Mouse (Mus musculus): ENCODE measurements at regions not wholly inside any gene's neighbourhood (a gene's known extent, or its start where the extent isn't known, plus 50 kb on each side); places are given as distances from the start of the nearest gene placed in this dataset.

- no peak for ATAC-seq (replicated peaks; ENCODE audit: low FRiP score)
- WGBS, result 42% methylated on average over 6 of the region's 6 CpGs
- H3K36me3 ChIP-seq (ENCODE audit: control insufficient read depth, insufficient read depth, low read length), result no peaks in the 10 kb centered on the region
- no peak overlapping the region for H3K4me3 ChIP-seq (ENCODE audit: low read depth, low read length)
- no peaks in the 10 kb centered on the region for H3K4me1 ChIP-seq (replicated peaks; ENCODE audit: control insufficient read depth, insufficient read depth, low read length)
- H3K27ac ChIP-seq (ENCODE audit: low read depth, low read length), result no peak overlapping the region
- no peak overlapping the region for H3K9ac ChIP-seq (ENCODE audit: low read depth, low read length)
- no peak overlapping the region for H3K4me2 ChIP-seq
- no peaks in the 10 kb centered on the region for H3K27me3 ChIP-seq (replicated peaks; ENCODE audit: control insufficient read depth, insufficient read depth, low read length)
- no peak for DNase-seq (ENCODE audit: low spot score)
- no peaks in the 10 kb centered on the region for H3K9me3 ChIP-seq (ENCODE audit: control insufficient read depth, low read length)
Measured at GRCm38 (mm10) chr10:61034056-61034455, 55.1 kb upstream of the Pcbd1 start.

DNA sequence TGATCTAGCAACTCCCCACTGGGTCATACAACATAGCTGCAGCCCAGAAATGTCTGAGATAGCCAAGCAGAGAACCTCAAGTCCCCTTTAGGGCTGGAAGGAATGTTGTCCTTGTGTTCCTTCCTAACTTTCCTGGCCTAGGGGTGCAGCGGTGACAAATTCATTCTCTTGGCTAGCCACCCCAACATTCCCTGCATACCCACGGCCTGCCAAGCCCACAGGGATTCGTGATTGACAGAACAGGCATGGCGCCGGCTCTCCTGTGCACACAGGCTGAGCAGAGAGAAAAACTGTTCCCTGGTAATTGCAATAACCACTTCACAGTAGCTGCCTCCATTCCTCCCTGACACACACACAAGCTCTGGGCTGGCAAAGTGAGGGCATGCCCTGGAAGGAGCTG, 60.5 kb upstream of the Pcbd1 start:
- no peak overlapping the region for H3K9ac ChIP-seq (ENCODE audit: low read depth, low read length)
- no peak for ATAC-seq (replicated peaks; ENCODE audit: low FRiP score)
- H3K27ac ChIP-seq (ENCODE audit: low read depth, low read length), result no peak overlapping the region
- no peaks in the 10 kb centered on the region for H3K27me3 ChIP-seq (replicated peaks; ENCODE audit: control insufficient read depth, insufficient read depth, low read length)
- no peak for DNase-seq (ENCODE audit: low spot score)
- H3K4me2 ChIP-seq, result no peak overlapping the region
- no peak overlapping the region for H3K4me3 ChIP-seq (ENCODE audit: low read depth, low read length)
- no peaks in the 10 kb centered on the region for H3K9me3 ChIP-seq (ENCODE audit: control insufficient read depth, low read length)
- no peaks in the 10 kb centered on the region for H3K36me3 ChIP-seq (ENCODE audit: control insufficient read depth, insufficient read depth, low read length)
- WGBS, result 67% methylated on average over 5 of the region's 5 CpGs
- no peaks in the 10 kb centered on the region for H3K4me1 ChIP-seq (replicated peaks; ENCODE audit: control insufficient read depth, insufficient read depth, low read length)

GRCm38 (mm10) chr10:61027215-61027614, 61.9 kb upstream of the Pcbd1 start:
- no peaks in the 10 kb centered on the region for H3K36me3 ChIP-seq (ENCODE audit: control insufficient read depth, insufficient read depth, low read length)
- H3K9me3 ChIP-seq (ENCODE audit: control insufficient read depth, low read length), result no peaks in the 10 kb centered on the region
- DNase-seq (ENCODE audit: low spot score) (no peak), ATAC-seq (replicated peaks; ENCODE audit: low FRiP score) (no peak)
- H3K4me1 ChIP-seq (replicated peaks; ENCODE audit: control insufficient read depth, insufficient read depth, low read length), result no peaks in the 10 kb centered on the region
- H3K27me3 ChIP-seq (replicated peaks; ENCODE audit: control insufficient read depth, insufficient read depth, low read length), result no peaks in the 10 kb centered on the region
- 73% methylated on average over 6 of the region's 6 CpGs for WGBS
- no peak overlapping the region for H3K4me2 ChIP-seq
- no peak overlapping the region for H3K27ac ChIP-seq (ENCODE audit: low read depth, low read length)
- no peak overlapping the region for H3K4me3 ChIP-seq (ENCODE audit: low read depth, low read length)
- no peak overlapping the region for H3K9ac ChIP-seq (ENCODE audit: low read depth, low read length)

GRCm38 (mm10) chr10:61025061-61025460, 64.1 kb upstream of the Pcbd1 start:
- WGBS, result 60% methylated on average over 4 of the region's 4 CpGs
- no peaks in the 10 kb centered on the region for H3K4me1 ChIP-seq (replicated peaks; ENCODE audit: control insufficient read depth, insufficient read depth, low read length)
- H3K4me2 ChIP-seq, result no peak overlapping the region
- H3K36me3 ChIP-seq (ENCODE audit: control insufficient read depth, insufficient read depth, low read length), result no peaks in the 10 kb centered on the region
- ATAC-seq (replicated peaks; ENCODE audit: low FRiP score), result no peak
- H3K9ac ChIP-seq (ENCODE audit: low read depth, low read length), result no peak overlapping the region
- H3K4me3 ChIP-seq (ENCODE audit: low read depth, low read length), result no peak overlapping the region
- no peaks in the 10 kb centered on the region for H3K27me3 ChIP-seq (replicated peaks; ENCODE audit: control insufficient read depth, insufficient read depth, low read length)
- no peak for DNase-seq (ENCODE audit: low spot score)
- no peaks in the 10 kb centered on the region for H3K9me3 ChIP-seq (ENCODE audit: control insufficient read depth, low read length)
- no peak overlapping the region for H3K27ac ChIP-seq (ENCODE audit: low read depth, low read length)

DNA sequence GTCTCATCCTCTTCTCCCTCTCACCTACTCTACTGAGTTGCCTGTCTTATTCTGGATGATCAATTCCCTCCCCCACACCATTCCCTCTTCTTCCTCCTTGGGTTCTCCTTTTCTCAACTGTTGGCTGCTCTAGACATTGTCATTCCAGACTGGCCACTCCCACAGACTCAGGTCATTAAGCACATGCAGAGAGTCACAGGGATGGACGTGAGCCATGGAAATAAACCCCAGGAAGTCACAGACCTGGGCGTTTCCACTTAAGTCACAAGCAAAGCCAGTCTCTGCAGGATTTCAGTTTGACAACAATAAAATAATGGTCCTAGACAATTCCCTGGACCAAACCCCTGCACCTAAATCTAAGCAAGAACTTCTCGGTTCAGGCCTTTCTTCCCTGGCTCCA, 65.0 kb upstream of the Pcbd1 start:
- H3K9ac ChIP-seq (ENCODE audit: low read depth, low read length), result no peak overlapping the region
- no peaks in the 10 kb centered on the region for H3K4me1 ChIP-seq (replicated peaks; ENCODE audit: control insufficient read depth, insufficient read depth, low read length)
- 0 out of 2 replicates have a peak, but pooled peaks cover 4% of the 10 kb centered on the region for H3K27me3 ChIP-seq (replicated peaks; ENCODE audit: control insufficient read depth, insufficient read depth, low read length)
- no peak overlapping the region for H3K4me2 ChIP-seq
- H3K36me3 ChIP-seq (ENCODE audit: control insufficient read depth, insufficient read depth, low read length), result no peaks in the 10 kb centered on the region
- no peak overlapping the region for H3K4me3 ChIP-seq (ENCODE audit: low read depth, low read length)
- H3K27ac ChIP-seq (ENCODE audit: low read depth, low read length), result no peak overlapping the region
- H3K9me3 ChIP-seq (ENCODE audit: control insufficient read depth, low read length), result no peaks in the 10 kb centered on the region
- WGBS, result 50% methylated on average over 3 of the region's 3 CpGs
- DNase-seq (ENCODE audit: low spot score) (no peak), ATAC-seq (replicated peaks; ENCODE audit: low FRiP score) (no peak)

DNA sequence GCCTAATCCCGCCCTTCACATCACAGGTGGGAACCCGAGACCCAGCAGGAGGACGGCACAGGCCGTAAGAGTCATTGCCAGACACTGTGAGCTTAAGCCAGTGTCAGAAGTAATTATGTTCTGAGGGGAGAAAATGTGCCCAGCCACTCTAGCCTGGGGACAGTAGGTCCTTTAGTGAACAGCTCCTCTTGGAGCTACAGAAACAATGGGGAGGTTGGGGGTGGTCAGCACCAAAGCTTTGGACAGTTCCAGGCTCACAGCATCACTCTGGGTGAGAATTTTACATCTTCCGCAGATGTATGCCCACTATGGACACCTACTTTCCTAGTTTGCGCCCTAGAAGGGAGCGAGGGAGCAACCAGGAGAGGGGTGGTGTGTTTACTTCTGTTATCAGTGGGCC, 65.7 kb upstream of the Pcbd1 start:
- no peak overlapping the region for H3K9ac ChIP-seq (ENCODE audit: low read depth, low read length)
- WGBS, result 45% methylated on average over 7 of the region's 7 CpGs
- H3K27me3 ChIP-seq (replicated peaks; ENCODE audit: control insufficient read depth, insufficient read depth, low read length), result 0 out of 2 replicates have a peak, but pooled peaks cover 4% of the 10 kb centered on the region
- H3K27ac ChIP-seq (ENCODE audit: low read depth, low read length), result no peak overlapping the region
- H3K4me1 ChIP-seq (replicated peaks; ENCODE audit: control insufficient read depth, insufficient read depth, low read length), result no peaks in the 10 kb centered on the region
- H3K4me2 ChIP-seq, result no peak overlapping the region
- H3K9me3 ChIP-seq (ENCODE audit: control insufficient read depth, low read length), result no peaks in the 10 kb centered on the region
- DNase-seq (ENCODE audit: low spot score) (no peak), ATAC-seq (replicated peaks; ENCODE audit: low FRiP score) (no peak)
- no peak overlapping the region for H3K4me3 ChIP-seq (ENCODE audit: low read depth, low read length)
- H3K36me3 ChIP-seq (ENCODE audit: control insufficient read depth, insufficient read depth, low read length), result no peaks in the 10 kb centered on the region

GRCm38 (mm10) chr10:61019566-61019965, 69.6 kb upstream of the Pcbd1 start:
- WGBS, result 21% methylated on average over 2 of the region's 2 CpGs

DNA sequence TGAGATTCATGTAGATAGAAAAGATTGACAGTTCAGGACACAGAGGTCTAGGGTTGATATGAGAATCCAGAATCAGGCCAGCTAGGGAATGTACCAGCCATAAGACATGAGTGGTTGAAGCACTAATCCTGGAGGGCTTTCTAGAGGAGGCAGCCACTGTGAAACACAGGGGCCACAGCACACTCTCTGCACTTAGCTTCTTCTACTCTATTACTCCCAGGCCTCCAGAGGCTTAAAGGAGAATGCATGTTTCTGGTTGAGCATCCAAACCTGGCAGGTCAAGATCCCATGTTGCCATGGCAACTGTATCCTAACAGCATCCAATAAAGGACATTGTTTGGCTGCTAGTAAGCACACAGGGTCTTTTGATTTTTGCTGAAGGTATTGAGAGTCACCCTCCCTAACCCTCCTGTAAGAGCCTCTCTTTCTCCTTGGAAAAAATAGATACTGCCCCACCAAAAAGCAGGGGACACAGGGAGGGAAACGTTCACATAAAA, 76.9 kb upstream of the Pcbd1 start:
- Histone ChIP-seq H3K27ac (ENCODE audit: low read depth, low read length) (no peak overlapping the region), H3K9ac (ENCODE audit: low read depth, low read length) (no peak overlapping the region), H3K4me3 (ENCODE audit: low read depth, low read length) (no peak overlapping the region), H3K4me1 (replicated peaks; ENCODE audit: control insufficient read depth, insufficient read depth, low read length) (no peaks in the 10 kb centered on the region), H3K27me3 (replicated peaks; ENCODE audit: control insufficient read depth, insufficient read depth, low read length) (no peaks in the 10 kb centered on the region), H3K36me3 (ENCODE audit: control insufficient read depth, insufficient read depth, low read length) (no peaks in the 10 kb centered on the region), H3K4me2 (no peak overlapping the region), H3K9me3 (ENCODE audit: control insufficient read depth, low read length) (no peaks in the 10 kb centered on the region)
- DNase-seq (ENCODE audit: low spot score), result no peak
- 83% methylated on average over 1 of the region's 1 CpGs for WGBS
- no peak for ATAC-seq (replicated peaks; ENCODE audit: low FRiP score)

More at GRCm38 (mm10) chr10:61019566-61019965, 69.6 kb upstream of the Pcbd1 start:
- Histone ChIP-seq H3K27me3 (replicated peaks; ENCODE audit: control insufficient read depth, insufficient read depth, low read length) (0 out of 2 replicates have a peak, but pooled peaks cover 4% of the 10 kb centered on the region), H3K27ac (ENCODE audit: low read depth, low read length) (no peak overlapping the region), H3K9ac (ENCODE audit: low read depth, low read length) (no peak overlapping the region), H3K4me3 (ENCODE audit: low read depth, low read length) (no peak overlapping the region), H3K9me3 (ENCODE audit: control insufficient read depth, low read length) (no peaks in the 10 kb centered on the region), H3K36me3 (ENCODE audit: control insufficient read depth, insufficient read depth, low read length) (no peaks in the 10 kb centered on the region), H3K4me2 (no peak overlapping the region), H3K4me1 (replicated peaks; ENCODE audit: control insufficient read depth, insufficient read depth, low read length) (no peaks in the 10 kb centered on the region)
- ATAC-seq (replicated peaks; ENCODE audit: low FRiP score), result no peak
- no peak for DNase-seq (ENCODE audit: low spot score)

- no peaks in the 10 kb centered on the region for H3K36me3 ChIP-seq (ENCODE audit: control insufficient read depth, insufficient read depth, low read length)
- H3K9ac ChIP-seq (ENCODE audit: low read depth, low read length), result no peak overlapping the region
- DNase-seq (ENCODE audit: low spot score), result no peak
- no peaks in the 10 kb centered on the region for H3K4me1 ChIP-seq (replicated peaks; ENCODE audit: control insufficient read depth, insufficient read depth, low read length)
- WGBS, result 72% methylated on average over 4 of the region's 4 CpGs
- no peaks in the 10 kb centered on the region for H3K27me3 ChIP-seq (replicated peaks; ENCODE audit: control insufficient read depth, insufficient read depth, low read length)
- H3K27ac ChIP-seq (ENCODE audit: low read depth, low read length), result no peak overlapping the region
- no peak for ATAC-seq (replicated peaks; ENCODE audit: low FRiP score)
- no peak overlapping the region for H3K4me3 ChIP-seq (ENCODE audit: low read depth, low read length)
- no peak overlapping the region for H3K4me2 ChIP-seq
- no peaks in the 10 kb centered on the region for H3K9me3 ChIP-seq (ENCODE audit: control insufficient read depth, low read length)
Measured at GRCm38 (mm10) chr10:61010697-61011096, 78.4 kb upstream of the Pcbd1 start.
